Mouse (Mus musculus) embryonic facial prominence, embryonic 14.5 days (tissue): ENCODE data around the gene Mapk10. TPM values are rescaled to one million over a fixed set of nuclear protein-coding genes. Genes with fewer than 3 reads are reported as not detected.
A peak's percentile ranks its signal among the peaks of the same experiment; 100 is the strongest.

Source experiments
- ATAC-seq: fragments of 200-750 bp; cut with Nextera tagmentation; 2 replicates; pipeline ENCODE4 v1.8.0; 2017; ENCODE audit warnings: low read depth, moderate number of reproducible peaks, moderate TSS enrichment
- DNase-seq: peaks from one replicate; pipeline ENCODE4 v3.0.0-alpha.2; 2015; ENCODE audit warnings: low spot score
- H3K27ac ChIP-seq: fragments of 300-500 bp; sonication (generic); replicated peaks from 2 replicates; pipeline ENCODE4 v1.5.1; 2014; ENCODE audit warnings: low read depth, mild to moderate bottlenecking, low read length, moderate library complexity
- H3K27me3 ChIP-seq: fragments of 300-500 bp; sonication (generic); replicated peaks from 2 replicates; pipeline ENCODE4 v1.6.1; 2014; ENCODE audit warnings: low read length; ENCODE audit not compliant: control insufficient read depth, insufficient read depth
- H3K36me3 ChIP-seq: fragments of 300-500 bp; sonication (generic); 2 replicates; pipeline ENCODE4 v1.6.1; 2014; ENCODE audit warnings: low read length, mixed read lengths; ENCODE audit not compliant: control insufficient read depth, insufficient read depth
- H3K4me1 ChIP-seq: fragments of 300-500 bp; sonication (generic); 2 replicates; pipeline ENCODE4 v1.6.1; 2014; ENCODE audit warnings: antibody characterized with exemption, low read length; ENCODE audit not compliant: control insufficient read depth, insufficient read depth
- H3K4me2 ChIP-seq: fragments of 300-500 bp; sonication (generic); 2 replicates; pipeline ENCODE4 v1.6.1; 2014; ENCODE audit warnings: low read depth, mild to moderate bottlenecking, low read length, moderate library complexity, mixed read lengths
- H3K4me3 ChIP-seq: fragments of 300-500 bp; sonication (generic); 2 replicates; pipeline ENCODE4 v1.5.1; 2014; ENCODE audit warnings: low read depth, mild to moderate bottlenecking, low read length
- H3K9ac ChIP-seq: fragments of 300-500 bp; sonication (generic); 2 replicates; pipeline ENCODE4 v1.6.1; 2014; ENCODE audit warnings: low read depth, mild to moderate bottlenecking, low read length, moderate library complexity, mixed read lengths
- H3K9me3 ChIP-seq: fragments of 300-500 bp; sonication (generic); 2 replicates; pipeline ENCODE4 v1.6.1; 2016; ENCODE audit warnings: low read length; ENCODE audit not compliant: control insufficient read depth
- WGBS: fragments of 180-500 bp; shearing (Covaris S2); extraction: QIAGEN DNeasy Blood & Tissue Kit; methylation state at CpG from one replicate; pipeline ENCODE4 v1.1.7; 2014; 5-methylcytosine and 5-hydroxymethylcytosine counted together
- polyA plus RNA-seq: library from polyadenylated mRNA; unstranded; fragments of >200 nt; fragmentation: Nextera tagmentation; extraction: Ambion mirVana; gene quantifications from 2 replicates; pipeline ENCODE4 v1.2.1, GENCODE M21; 2014

Mapk10 gene
- polyA plus RNA-seq, 1 experiment from 2014 or later, result 4.9 TPM

- Histone ChIP-seq H3K9me3 (no peaks in the 10 kb centered on the region), H3K4me1 (no peaks in the 10 kb centered on the region), H3K27ac (no peak overlapping the region), H3K36me3 (no peaks in the 10 kb centered on the region), H3K27me3 (no peaks in the 10 kb centered on the region), H3K4me2 (no peak overlapping the region), H3K9ac (no peak overlapping the region), H3K4me3 (no peak overlapping the region)
- DNase-seq, result peak; percentile 32
- ATAC-seq, result 0 out of 2 replicates have a peak, but pooled peaks have one; percentile 33
- 36% methylated on average over 5 of the region's 5 CpGs for WGBS
Measured at GRCm38 (mm10) chr5:103177010-103177409, 34.1 kb downstream of the Mapk10 start.

GRCm38 (mm10) chr5:103175989-103176388, 35.1 kb downstream of the Mapk10 start:
- WGBS, result 83% methylated on average over 7 of the region's 7 CpGs
- Histone ChIP-seq H3K4me1 (no peaks in the 10 kb centered on the region), H3K4me2 (no peak overlapping the region), H3K36me3 (no peaks in the 10 kb centered on the region), H3K4me3 (no peak overlapping the region), H3K9me3 (no peaks in the 10 kb centered on the region), H3K27ac (no peak overlapping the region), H3K27me3 (no peaks in the 10 kb centered on the region), H3K9ac (no peak overlapping the region)
- no peak for DNase-seq
- no peak for ATAC-seq

GRCm38 (mm10) chr5:103174607-103175006, 36.5 kb downstream of the Mapk10 start:
- DNase-seq (no peak), ATAC-seq (no peak)
- no peak overlapping the region for H3K4me2 ChIP-seq
- no peaks in the 10 kb centered on the region for H3K27me3 ChIP-seq
- no peak overlapping the region for H3K4me3 ChIP-seq
- H3K9ac ChIP-seq, result no peak overlapping the region
- 77% methylated on average over 7 of the region's 7 CpGs for WGBS
- H3K4me1 ChIP-seq, result no peaks in the 10 kb centered on the region
- no peaks in the 10 kb centered on the region for H3K9me3 ChIP-seq
- H3K27ac ChIP-seq, result no peak overlapping the region
- no peaks in the 10 kb centered on the region for H3K36me3 ChIP-seq

- ATAC-seq, result no peak
- H3K9me3 ChIP-seq, result no peaks in the 10 kb centered on the region
- H3K4me3 ChIP-seq, result no peak overlapping the region
- DNase-seq, result no peak
- no peak overlapping the region for H3K27ac ChIP-seq
- H3K9ac ChIP-seq, result no peak overlapping the region
- H3K36me3 ChIP-seq, result no peaks in the 10 kb centered on the region
- H3K4me1 ChIP-seq, result no peaks in the 10 kb centered on the region
- WGBS, result 88% methylated on average over 3 of the region's 3 CpGs
- H3K27me3 ChIP-seq, result no peaks in the 10 kb centered on the region
- H3K4me2 ChIP-seq, result no peak overlapping the region
Measured at GRCm38 (mm10) chr5:103171207-103171606, 39.9 kb downstream of the Mapk10 start.

GRCm38 (mm10) chr5:103167371-103167770, 43.8 kb downstream of the Mapk10 start:
- Histone ChIP-seq H3K27me3 (no peaks in the 10 kb centered on the region), H3K4me2 (no peak overlapping the region), H3K4me1 (no peaks in the 10 kb centered on the region), H3K9me3 (no peaks in the 10 kb centered on the region), H3K9ac (no peak overlapping the region), H3K27ac (no peak overlapping the region), H3K4me3 (no peak overlapping the region), H3K36me3 (no peaks in the 10 kb centered on the region)
- ATAC-seq (no peak), DNase-seq (no peak)
- WGBS, result 83% methylated on average over 5 of the region's 5 CpGs

GRCm38 (mm10) chr5:103166755-103167154, 44.4 kb downstream of the Mapk10 start:
- H3K36me3 ChIP-seq, result no peaks in the 10 kb centered on the region
- H3K4me1 ChIP-seq, result no peaks in the 10 kb centered on the region
- H3K27ac ChIP-seq, result no peak overlapping the region
- H3K9ac ChIP-seq, result no peak overlapping the region
- DNase-seq (no peak), ATAC-seq (no peak)
- no peaks in the 10 kb centered on the region for H3K9me3 ChIP-seq
- no peaks in the 10 kb centered on the region for H3K27me3 ChIP-seq
- no peak overlapping the region for H3K4me3 ChIP-seq
- no peak overlapping the region for H3K4me2 ChIP-seq
- 65% methylated on average over 2 of the region's 2 CpGs for WGBS

- 94% methylated on average over 3 of the region's 3 CpGs for WGBS
- H3K27ac ChIP-seq, result no peak overlapping the region
Measured at GRCm38 (mm10) chr5:103164022-103164421, 47.1 kb downstream of the Mapk10 start.

GRCm38 (mm10) chr5:103161574-103161973, 49.6 kb downstream of the Mapk10 start:
- ATAC-seq (no peak), DNase-seq (no peak)
- Histone ChIP-seq H3K4me2 (no peak overlapping the region), H3K27ac (no peak overlapping the region), H3K36me3 (no peaks in the 10 kb centered on the region), H3K27me3 (no peaks in the 10 kb centered on the region), H3K9me3 (no peaks in the 10 kb centered on the region), H3K4me3 (no peak overlapping the region), H3K9ac (no peak overlapping the region), H3K4me1 (no peaks in the 10 kb centered on the region)
- 59% methylated on average over 3 of the region's 3 CpGs for WGBS

More at GRCm38 (mm10) chr5:103164022-103164421, 47.1 kb downstream of the Mapk10 start:
- Histone ChIP-seq H3K9ac (no peak overlapping the region), H3K4me3 (no peak overlapping the region), H3K4me2 (no peak overlapping the region), H3K4me1 (no peaks in the 10 kb centered on the region), H3K27me3 (no peaks in the 10 kb centered on the region), H3K36me3 (no peaks in the 10 kb centered on the region), H3K9me3 (no peaks in the 10 kb centered on the region)
- ATAC-seq (no peak), DNase-seq (no peak)

GRCm38 (mm10) chr5:103161196-103161540, 50.0 kb downstream of the Mapk10 start:
- Histone ChIP-seq H3K27me3 (no peaks in the 10 kb centered on the region), H3K4me1 (no peaks in the 10 kb centered on the region), H3K27ac (no peak overlapping the region), H3K9ac (no peak overlapping the region), H3K36me3 (no peaks in the 10 kb centered on the region), H3K4me3 (no peak overlapping the region), H3K4me2 (no peak overlapping the region), H3K9me3 (no peaks in the 10 kb centered on the region)
- 43% methylated on average over 1 of the region's 1 CpGs for WGBS
- ATAC-seq (peak; percentile 76; the same call in 1 of the 2 replicates), DNase-seq (peak; percentile 84)
